Mouse (Mus musculus): ENCODE measurements around the gene Iqcf3.
"Not testable (repeated sequence)": the region's sequence is repeated elsewhere in the genome, so short reads cannot be mapped to it uniquely, and the experiment has no call there.

Gene Iqcf3

GRCm38 (mm10) chr9:106561531-106561930 is at the start of gene Iqcf3:
Gene Iqcf3, minus strand, starts transcription at chr9:106561631.
- DNase-seq (ENCODE audit: low read depth) = no peak

DNA sequence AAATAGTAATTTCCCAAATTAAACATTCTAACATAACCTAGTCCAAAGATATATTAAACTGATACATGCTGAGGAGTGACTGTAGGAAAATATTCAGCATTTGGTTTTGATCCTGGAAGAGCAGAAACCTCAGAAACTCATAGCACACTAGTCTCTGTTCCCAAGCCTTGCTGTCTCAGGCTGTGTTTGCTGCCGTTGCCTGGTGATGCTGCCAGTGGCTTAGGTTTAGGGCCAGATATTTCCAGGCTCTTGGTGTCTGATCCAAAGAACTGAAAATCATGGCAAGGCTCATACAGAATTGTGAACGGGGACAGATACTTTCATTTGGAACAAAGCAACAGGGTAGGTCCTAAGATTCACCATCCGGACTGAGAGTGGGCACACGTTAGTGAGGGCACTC is 49.3 kb upstream of the Iqcf3 start:
- no peak for DNase-seq (ENCODE audit: low read depth)

GRCm38 (mm10) chr9:106600546-106600945 is 39.1 kb upstream of the Iqcf3 start:
- peak; percentile 23 for DNase-seq (ENCODE audit: low read depth)

DNA sequence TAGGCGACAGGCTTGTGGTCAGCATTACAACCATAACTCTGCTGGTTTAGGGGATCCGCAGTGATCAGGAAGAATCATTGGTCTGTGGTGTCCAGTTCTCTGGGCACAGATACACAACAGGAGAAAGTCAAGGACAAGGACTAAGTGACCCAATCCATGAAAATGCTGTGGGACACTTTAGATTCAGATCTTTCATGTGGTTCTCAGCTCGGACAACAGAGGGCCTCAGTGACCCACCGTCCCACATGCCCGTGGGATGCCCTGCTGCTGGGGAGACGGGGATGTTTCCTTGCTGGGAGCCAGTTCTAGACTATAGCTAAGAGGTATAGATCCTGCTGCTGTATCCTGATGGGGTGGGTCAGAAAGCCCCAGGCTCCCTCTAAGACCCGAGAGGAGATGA is 37.0 kb upstream of the Iqcf3 start:
- no peak for DNase-seq (ENCODE audit: low read depth)

GRCm38 (mm10) chr9:106595836-106596235 is 34.4 kb upstream of the Iqcf3 start:
- no peak for DNase-seq (ENCODE audit: low read depth)

GRCm38 (mm10) chr9:106595402-106595801 is 34.0 kb upstream of the Iqcf3 start:
- DNase-seq (ENCODE audit: low read depth) = not testable (repeated sequence)

DNA sequence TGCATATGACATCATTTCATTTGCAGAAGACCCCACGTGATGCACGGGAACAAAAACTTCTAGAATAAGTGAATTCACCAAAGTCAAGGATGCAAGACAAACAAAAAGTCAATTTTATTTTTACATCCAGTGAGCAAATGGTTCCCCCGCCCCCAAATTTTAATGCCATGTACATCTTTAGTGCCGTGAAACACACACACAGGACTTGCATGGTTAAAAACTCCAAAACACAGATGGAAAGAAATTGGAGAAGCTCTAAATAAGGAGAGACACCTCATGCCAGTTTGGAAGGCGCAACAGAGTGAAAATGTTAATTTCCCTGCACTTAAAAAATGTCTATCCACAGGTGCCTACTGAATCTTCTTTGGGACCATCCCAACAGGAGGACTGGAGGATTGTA is 30.7 kb upstream of the Iqcf3 start:
- no peak for DNase-seq (ENCODE audit: low read depth)

- no peak for DNase-seq (ENCODE audit: low read depth)
These were observed 21.1 kb upstream of the Iqcf3 start for GRCm38 (mm10) chr9:106582552-106582951.

GRCm38 (mm10) chr9:106580016-106580415 is 18.6 kb upstream of the Iqcf3 start:
- DNase-seq (ENCODE audit: low read depth) = no peak

GRCm38 (mm10) chr9:106576112-106576511 is 14.7 kb upstream of the Iqcf3 start:
- DNase-seq (ENCODE audit: low read depth) = no peak

- no peak for DNase-seq (ENCODE audit: low read depth)
These were observed 11.9 kb upstream of the Iqcf3 start for GRCm38 (mm10) chr9:106573366-106573765.

GRCm38 (mm10) chr9:106572186-106572585 is 10.8 kb upstream of the Iqcf3 start:
- DNase-seq (ENCODE audit: low read depth) = no peak

GRCm38 (mm10) chr9:106570896-106571295 is 9.5 kb upstream of the Iqcf3 start, which contains the start of gene Iqcf4:
Gene Iqcf4, minus strand, starts transcription at chr9:106570996.
- DNase-seq (ENCODE audit: low read depth) = no peak

- no peak for DNase-seq (ENCODE audit: low read depth)
These were observed 5.0 kb upstream of the Iqcf3 start for GRCm38 (mm10) chr9:106566437-106566836.

DNA sequence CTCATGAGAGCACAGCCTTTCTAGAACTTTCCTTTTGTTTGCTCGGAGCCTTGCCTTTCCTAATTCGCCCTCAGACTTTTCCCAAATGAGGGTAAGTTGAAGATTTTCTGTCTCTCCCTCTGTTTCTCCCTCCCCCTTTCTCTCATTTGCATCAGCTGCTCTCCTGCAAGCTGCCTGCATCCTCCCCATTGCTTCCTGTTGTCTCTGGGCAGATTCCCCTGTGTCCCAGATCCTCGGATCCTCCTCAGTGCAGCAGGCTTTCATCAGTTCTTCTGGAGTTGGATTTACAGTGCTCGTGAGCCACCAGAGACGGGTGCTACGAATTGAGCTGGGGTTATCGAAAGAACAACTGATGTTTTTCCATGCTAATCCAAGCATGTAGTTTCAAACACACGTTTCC is 2.6 kb upstream of the Iqcf3 start:
- no peak for DNase-seq (ENCODE audit: low read depth)

GRCm38 (mm10) chr9:106562291-106562690 is 860 bp upstream of the Iqcf3 start:
- DNase-seq (ENCODE audit: low read depth) = no peak

DNA sequence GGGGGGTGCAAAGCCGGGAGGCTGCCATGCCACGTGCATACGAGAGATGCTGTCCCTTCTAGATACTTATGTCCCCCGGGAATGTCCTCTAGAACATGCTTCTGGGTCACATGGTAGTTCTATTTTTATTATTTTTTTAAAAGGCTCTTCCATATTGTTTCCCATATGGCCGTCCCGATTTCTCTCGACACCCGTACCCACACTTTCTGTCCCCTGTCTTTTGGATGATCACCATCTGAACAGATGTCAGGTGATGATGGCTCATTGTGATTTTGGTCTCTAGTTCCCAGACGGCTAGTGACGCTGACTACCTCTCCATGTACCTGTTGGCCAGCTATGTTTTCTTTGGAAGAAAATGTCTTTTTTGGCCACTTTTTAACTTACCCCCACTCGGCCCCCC is 26.5 kb downstream of the Iqcf3 start:
- no peak for DNase-seq (ENCODE audit: low read depth)

- DNase-seq (ENCODE audit: low read depth) = no peak
These were observed 27.1 kb downstream of the Iqcf3 start for GRCm38 (mm10) chr9:106534296-106534695.

GRCm38 (mm10) chr9:106531833-106532232 is 29.6 kb downstream of the Iqcf3 start:
- DNase-seq (ENCODE audit: low read depth) = peak; percentile 36

- DNase-seq (ENCODE audit: low read depth) = no peak
These were observed 41.5 kb downstream of the Iqcf3 start for GRCm38 (mm10) chr9:106519909-106520308.

GRCm38 (mm10) chr9:106519433-106519832 is 42.0 kb downstream of the Iqcf3 start:
- DNase-seq (ENCODE audit: low read depth) = no peak

GRCm38 (mm10) chr9:106514273-106514672 is 47.2 kb downstream of the Iqcf3 start, which contains the start of gene Iqcf5:
Gene Iqcf5, plus strand, starts transcription at chr9:106514573.
- no peak for DNase-seq (ENCODE audit: low read depth)

DNA sequence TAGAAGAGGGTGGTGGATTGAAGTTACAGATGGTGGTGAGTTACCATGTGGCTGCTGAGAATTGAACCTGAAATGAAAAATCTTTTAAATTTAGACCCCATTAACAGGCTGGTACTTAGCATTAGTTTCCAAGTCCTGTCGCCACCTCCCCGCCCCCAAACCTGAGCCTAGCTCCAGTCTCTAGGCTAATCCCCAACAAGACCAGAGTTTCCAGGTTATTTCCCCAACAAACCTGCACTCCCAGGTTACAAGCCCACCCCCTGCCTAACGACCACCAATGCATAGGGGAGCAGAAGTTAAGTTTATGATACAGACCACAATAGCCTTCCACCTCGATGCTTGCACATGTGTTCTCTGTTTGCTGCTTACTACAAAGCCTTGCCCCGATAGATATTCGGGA is 47.9 kb downstream of the Iqcf3 start:
- no peak for DNase-seq (ENCODE audit: low read depth)

GRCm38 (mm10) chr9:106512729-106513450 is 48.5 kb downstream of the Iqcf3 start:
- DNase-seq (ENCODE audit: low read depth) = no peak

Measured in c-Kit-positive CD71-positive TER-119-negative erythroid progenitor cells, embryonic 14.5 days (primary cell).